Mouse (Mus musculus) MEL (cell line): ENCODE data around the gene Spata31d1a. TPM values are rescaled to one million over a fixed set of nuclear protein-coding genes. Genes with fewer than 3 reads are reported as not detected.

Source experiments
- DNase-seq: peaks from one replicate; pipeline ENCODE4 v3.0.0; 2011; ENCODE audit warnings: low read depth, low spot score
- H3K27ac ChIP-seq: 2 replicates; pipeline ENCODE4 v1.5.1; 2012; ENCODE audit warnings: low read depth, mild to moderate bottlenecking, control low read depth, low read length, moderate library complexity; ENCODE audit not compliant: control insufficient read depth
- H3K27me3 ChIP-seq, 2 experiments: fragments of 150-350 bp in 1 of 2; sonication (generic) in 1 of 2; 2 replicates each; pipeline ENCODE4 v1.6.1; 2012; ENCODE audit warnings: low read length in 2 of 2, mild to moderate bottlenecking in 2 of 2, improper control_type of control experiment in 1 of 2, moderate library complexity in 1 of 2; ENCODE audit not compliant: insufficient read depth in 2 of 2, control insufficient read depth in 1 of 2
- H3K36me3 ChIP-seq, 2 experiments: 2 replicates each; pipeline ENCODE4 v1.6.1; 2012 to 2014; ENCODE audit warnings: low read length in 2 of 2, improper control_type of control experiment in 1 of 2, inconsistent platforms in 1 of 2, mild to moderate bottlenecking in 1 of 2; ENCODE audit not compliant: insufficient read depth in 2 of 2, control insufficient read depth in 1 of 2
- H3K4me1 ChIP-seq, 2 experiments: fragments of 150-350 bp in 1 of 2; sonication (generic) in 1 of 2; 2 replicates each; pipeline ENCODE4 v1.6.1; 2012; ENCODE audit warnings: low read length in 2 of 2, improper control_type of control experiment in 1 of 2, mild to moderate bottlenecking in 1 of 2; ENCODE audit not compliant: insufficient read depth in 2 of 2, control insufficient read depth in 1 of 2
- H3K4me3 ChIP-seq, 2 experiments: fragments of 150-350 bp in 1 of 2; sonication (generic) in 1 of 2; 2 replicates each; pipeline ENCODE4 v1.5.1; 2012; ENCODE audit warnings: low read depth in 2 of 2, low read length in 2 of 2, mild to moderate bottlenecking in 2 of 2, moderate library complexity in 2 of 2, control low read depth in 1 of 2, improper control_type of control experiment in 1 of 2; ENCODE audit not compliant: control insufficient read depth in 1 of 2, insufficient read depth in 1 of 2
- H3K79me2 ChIP-seq: 2 replicates; pipeline ENCODE4 v1.6.1; 2012; ENCODE audit warnings: mild to moderate bottlenecking, low read length, moderate library complexity; ENCODE audit not compliant: control insufficient read depth, poor library complexity, insufficient read depth
- H3K9ac ChIP-seq: 2 replicates; pipeline ENCODE4 v1.6.1; 2012; ENCODE audit warnings: low read depth, mild to moderate bottlenecking, control low read depth, low read length, moderate library complexity; ENCODE audit not compliant: control insufficient read depth, poor library complexity, severe bottlenecking
- H3K9me3 ChIP-seq: fragments of 150-350 bp; sonication (generic); replicated peaks from 2 replicates; pipeline ENCODE4 v1.6.1; 2012; ENCODE audit warnings: mild to moderate bottlenecking, low read length, improper control_type of control experiment, moderate library complexity; ENCODE audit not compliant: insufficient read depth
- BHLHE40 ChIP-seq: IDR thresholded peaks from 2 replicates; pipeline ENCODE4 v1.6.1; 2012; ENCODE audit warnings: low read depth, mild to moderate bottlenecking, inconsistent platforms, low read length, improper control_type of control experiment, borderline replicate concordance
- CHD2 ChIP-seq: IDR thresholded peaks from 2 replicates; pipeline ENCODE4 v1.6.1; 2011; ENCODE audit warnings: low read length, improper control_type of control experiment
- E2F4 ChIP-seq: IDR thresholded peaks from 2 replicates; pipeline ENCODE4 v1.6.1; 2011; ENCODE audit warnings: low read depth, low read length, improper control_type of control experiment, borderline replicate concordance
- GABPA ChIP-seq: IDR thresholded peaks from 2 replicates; pipeline ENCODE4 v1.6.1; 2012; ENCODE audit warnings: low read depth, mild to moderate bottlenecking, inconsistent platforms, low read length, improper control_type of control experiment, moderate library complexity
- JUND ChIP-seq: IDR thresholded peaks from 2 replicates; pipeline ENCODE4 v1.6.1; 2011; ENCODE audit warnings: low read depth, mild to moderate bottlenecking, improper control_type of control experiment, low read length
- KAT2A ChIP-seq: conservative IDR thresholded peaks from 2 replicates; pipeline ENCODE4 v1.6.1; 2012; ENCODE audit warnings: low read depth, low read length, improper control_type of control experiment, inconsistent platforms
- MAZ ChIP-seq: IDR thresholded peaks from 2 replicates; pipeline ENCODE4 v1.6.1; 2012; ENCODE audit warnings: low read depth, mild to moderate bottlenecking, inconsistent platforms, low read length, improper control_type of control experiment
- MXI1 ChIP-seq: IDR thresholded peaks from 2 replicates; pipeline ENCODE4 v1.6.1; 2011; ENCODE audit warnings: mild to moderate bottlenecking, low read depth, low read length, improper control_type of control experiment
- RCOR1 ChIP-seq: IDR thresholded peaks from 2 replicates; pipeline ENCODE4 v1.6.1; 2012; ENCODE audit warnings: low read depth, mild to moderate bottlenecking, inconsistent platforms, low read length, improper control_type of control experiment
- SMC3 ChIP-seq: IDR thresholded peaks from 2 replicates; pipeline ENCODE4 v1.6.1; 2011; ENCODE audit warnings: low read depth, low read length, improper control_type of control experiment
- TAL1 ChIP-seq: IDR thresholded peaks from 2 replicates; pipeline ENCODE4 v1.6.1; 2012; ENCODE audit warnings: mild to moderate bottlenecking, inconsistent platforms, low read length, moderate library complexity, mixed read lengths
- TBP ChIP-seq: IDR thresholded peaks from 2 replicates; pipeline ENCODE4 v1.8.0; 2011; ENCODE audit warnings: low read depth, low read length, improper control_type of control experiment
- TCF12 ChIP-seq: IDR thresholded peaks from 2 replicates; pipeline ENCODE4 v1.6.1; 2014; ENCODE audit warnings: low read depth, mild to moderate bottlenecking, inconsistent platforms, low read length, improper control_type of control experiment, moderate library complexity
- UBTF ChIP-seq: IDR thresholded peaks from 2 replicates; pipeline ENCODE4 v1.6.1; 2012; ENCODE audit warnings: low read depth, mild to moderate bottlenecking, inconsistent platforms, low read length, improper control_type of control experiment, moderate library complexity, borderline replicate concordance; ENCODE audit not compliant: insufficient read depth
- USF1 ChIP-seq: IDR thresholded peaks from 2 replicates; pipeline ENCODE4 v1.6.1; 2014; ENCODE audit warnings: low read depth, mild to moderate bottlenecking, inconsistent platforms, low read length, improper control_type of control experiment, moderate library complexity
- USF2 ChIP-seq, 2 experiments: IDR thresholded peaks; 2 replicates each; pipeline ENCODE4 v1.6.1; 2011 to 2012; ENCODE audit warnings: improper control_type of control experiment in 2 of 2, low read length in 2 of 2, borderline replicate concordance in 1 of 2, inconsistent platforms in 1 of 2, low read depth in 1 of 2, mild to moderate bottlenecking in 1 of 2; ENCODE audit not compliant: insufficient read depth in 1 of 2
- ZMIZ1 ChIP-seq: IDR thresholded peaks from 2 replicates; pipeline ENCODE4 v1.6.1; 2012; ENCODE audit warnings: low read depth, mild to moderate bottlenecking, inconsistent platforms, low read length, improper control_type of control experiment, moderate library complexity
- ZNF384 ChIP-seq: IDR thresholded peaks from 2 replicates; pipeline ENCODE4 v1.6.1; 2012; ENCODE audit warnings: low read depth, mild to moderate bottlenecking, inconsistent platforms, low read length, improper control_type of control experiment
- polyA plus RNA-seq, 2 experiments: library from polyadenylated mRNA; stranded (reverse) in 1 of 2; unstranded in 1 of 2; fragments of >175 nt in 1 of 2; fragments of >200 nt in 1 of 2; gene quantifications; 2 replicates each; pipeline versions ENCODE4 v1.2.1 to v1.2.4; 2012; ENCODE audit warnings: low replicate concordance in 2 of 2, low read depth in 1 of 2; ENCODE audit not compliant: insufficient read length in 2 of 2, insufficient read depth in 1 of 2, missing spikeins in 1 of 2
- total RNA-seq: library from RNA; depleted of rRNA; stranded (reverse); fragments of 300-350 nt; gene quantifications from 2 replicates; pipeline ENCODE4 v1.2.3, GENCODE M21; 2012

Gene Spata31d1a
- total and polyA plus RNA-seq, 3 experiments: 0.03 TPM; not detected in 2

DNA sequence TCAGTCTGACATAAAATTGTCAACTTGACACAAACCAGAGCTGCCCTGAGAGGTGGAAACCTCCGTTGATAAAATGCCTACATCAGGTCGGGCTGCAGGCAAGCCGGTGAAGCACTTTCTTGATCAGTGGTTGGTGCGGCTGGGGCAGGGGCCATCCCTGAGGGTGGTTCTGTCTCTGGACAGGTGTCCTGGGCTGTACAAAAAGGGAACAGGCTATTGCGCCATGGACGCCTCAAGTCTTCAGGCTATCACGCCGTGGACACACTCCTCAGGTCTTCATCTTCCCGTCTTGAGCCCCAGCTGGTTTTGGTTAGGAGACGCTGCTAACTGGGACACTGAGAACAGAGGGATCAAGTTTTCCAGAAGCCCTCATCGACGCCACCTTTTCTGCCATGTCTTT, 40.2 kb upstream of the Spata31d1a start:
- H3K27me3 ChIP-seq: no peaks in the 10 kb centered on the region
- H3K9me3 ChIP-seq: no peaks in the 10 kb centered on the region
- DNase-seq: no peak
- H3K9ac ChIP-seq: no peak overlapping the region
- H3K36me3 ChIP-seq: no peaks in the 10 kb centered on the region
- no peak overlapping the region for H3K4me3 ChIP-seq
- peaks cover 0 to 5% of the 10 kb centered on the region in 2 experiments; a peak in 2 of 4 replicates for H3K4me1 ChIP-seq
- H3K27ac ChIP-seq: no peak overlapping the region
- H3K79me2 ChIP-seq: no peaks in the 10 kb centered on the region
- TF ChIP-seq KAT2A (no peak), JUND (no peak), TAL1 (no peak), RCOR1 (no peak), UBTF (no peak), BHLHE40 (no peak)
- TF ChIP-seq, all 39 proteins: peak for 0

DNA sequence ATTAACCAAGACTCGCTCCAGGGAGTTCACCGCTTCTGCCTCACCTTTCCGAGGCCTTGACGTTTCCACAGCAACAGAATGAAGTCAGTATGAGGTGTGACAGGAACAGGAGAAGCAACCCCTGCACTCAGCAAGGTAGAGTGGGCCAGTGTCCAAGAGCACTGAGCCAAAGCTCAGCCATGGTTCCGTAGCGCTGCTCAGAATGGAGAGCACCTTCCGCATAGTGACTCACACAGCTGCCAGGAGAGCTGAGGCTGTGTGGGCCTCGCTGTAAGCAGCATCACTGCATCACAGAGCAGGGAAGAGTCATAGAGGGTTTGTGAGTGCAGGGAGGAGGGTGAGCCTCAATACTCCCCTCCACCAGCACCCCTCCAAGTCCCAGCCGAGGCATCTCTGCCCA, 36.6 kb upstream of the Spata31d1a start, which contains the start of gene 1700014D04Rik:
Gene 1700014D04Rik, minus strand, starts transcription at position 42 of the 400 bp plus-strand sequence.
- Histone ChIP-seq H3K79me2 (no peaks in the 10 kb centered on the region), H3K27ac (no peak within 1 kb of the TSS), H3K36me3 (no peaks in the 10 kb centered on the region), H3K27me3 (no peaks in the 10 kb centered on the region), H3K4me3 (no peak within 1 kb of the TSS), H3K4me1 (peaks cover 0 to 5% of the 10 kb centered on the region in 2 experiments; a peak in 2 of 4 replicates), H3K9me3 (no peaks in the 10 kb centered on the region), H3K9ac (no peak within 1 kb of the TSS)
- TF ChIP-seq CHD2: no peak
- TF ChIP-seq USF1: no peak
- no peak for DNase-seq

GRCm38 (mm10) chr13:59746164-59746563, 36.0 kb upstream of the Spata31d1a start:
- Histone ChIP-seq H3K9ac (no peak overlapping the region), H3K36me3 (no peaks in the 10 kb centered on the region), H3K9me3 (no peaks in the 10 kb centered on the region), H3K79me2 (no peaks in the 10 kb centered on the region), H3K4me3 (no peak overlapping the region), H3K27me3 (no peaks in the 10 kb centered on the region), H3K27ac (no peak overlapping the region), H3K4me1 (peaks cover 0 to 2% of the 10 kb centered on the region in 2 experiments; a peak in 2 of 4 replicates)
- TF ChIP-seq USF1 (no peak), E2F4 (no peak), MAZ (no peak), SMC3 (no peak), GABPA (no peak), TBP (no peak), ZNF384 (no peak), ZMIZ1 (no peak), TCF12 (no peak), MXI1 (no peak), USF2 (IDR thresholded peaks at IDR 0.05; ENCODE audit: borderline replicate concordance in 1 of 2, insufficient read depth in 1 of 2, low read depth in 1 of 2, low read length in 2 of 2) (no peak)
- peak; percentile 44 for DNase-seq
